ENCODE assay signal across 7 mouse cellular contexts in genomic region chr11:115536856-115537568, GRCm38 (mm10). TPM values are rescaled to one million over a fixed set of nuclear protein-coding genes. Genes with fewer than 3 reads are reported as not detected.
DNase-seq lines count a peak whose midpoint lies in the region; ATAC-seq lines count a peak whose summit lies in the region.

No protein-coding gene starts in this region.

- no peak for ATAC-seq in intestine, embryonic 16.5 days

- H3K27me3 ChIP-seq in intestine, embryonic 16.5 days (replicated peaks; ENCODE audit: control insufficient read depth, insufficient read depth, low read length), result no peaks in the 10 kb centered on the region

- peak; percentile 28 for DNase-seq in kidney, postnatal 10 days
- DNase-seq in kidney, postnatal 4 days, result no peak
- peak; percentile 80 for DNase-seq in ES-CJ7 (ENCODE audit: low read depth, low spot score)
- DNase-seq in embryo, embryonic 10.5 days (ENCODE audit: low spot score), result peak; percentile 14
- peak; percentile 23 to 27 for DNase-seq in natural killer cell, adult 2 months (ENCODE audit: low spot score in 2 of 2)
- DNase-seq in adrenal gland, adult (ENCODE audit: inconsistent age in 2 of 2, low spot score in 1 of 2), result no peak

- peak overlapping the region; percentile 64; the same call in 1 of the 2 replicates for H3K4me2 ChIP-seq in intestine, embryonic 16.5 days (ENCODE audit: low read depth, low read length)

- WGBS in intestine, embryonic 16.5 days, result 86% methylated on average over 10 of the region's 10 CpGs

- peak overlapping the region; percentile 97 for H3K4me3 ChIP-seq in intestine, embryonic 16.5 days (ENCODE audit: low read length)

- H3K36me3 ChIP-seq in intestine, embryonic 16.5 days (ENCODE audit: control insufficient read depth, insufficient read depth, low read length), result no peaks in the 10 kb centered on the region

- no peaks in the 10 kb centered on the region for H3K9me3 ChIP-seq in intestine, embryonic 16.5 days (ENCODE audit: control insufficient read depth, low read length)

- peak overlapping the region; percentile 92 for H3K27ac ChIP-seq in intestine, embryonic 16.5 days (ENCODE audit: low read length)

- H3K9ac ChIP-seq in intestine, embryonic 16.5 days (ENCODE audit: low read depth, low read length), result peak overlapping the region; percentile 50

- no peaks in the 10 kb centered on the region for H3K4me1 ChIP-seq in intestine, embryonic 16.5 days (ENCODE audit: control insufficient read depth, insufficient read depth, low read length)

RNA-seq across cellular contexts. Expression of gene Sumo2, which starts 0.9 kb away (rescaled TPM):
- polyA plus RNA-seq in intestine, embryonic 16.5 days (2015; fragmentation: Nextera tagmentation; extraction: Ambion mirVana), result 581 and 669 TPM in 2 replicates

RNA-seq across cellular contexts. Expression of gene Jpt1, which starts 22.8 kb away (rescaled TPM):
- polyA plus RNA-seq in intestine, embryonic 16.5 days (2015; fragmentation: Nextera tagmentation; extraction: Ambion mirVana), result 454 and 496 TPM in 2 replicates

RNA-seq across cellular contexts. Expression of gene Nup85, which starts 27.2 kb away (rescaled TPM):
- 115 and 134 TPM in 2 replicates for polyA plus RNA-seq in intestine, embryonic 16.5 days (2015; fragmentation: Nextera tagmentation; extraction: Ambion mirVana)

RNA-seq across cellular contexts. Expression of gene Nt5c, which starts 45.4 kb away (rescaled TPM):
- 166 and 174 TPM in 2 replicates for polyA plus RNA-seq in intestine, embryonic 16.5 days (2015; fragmentation: Nextera tagmentation; extraction: Ambion mirVana)

Comparison
In these comparisons a context has a peak if more than half of its experiments do, and no peak if none do; other contexts are left out.
1. DNase-seq: peak in kidney, postnatal 10 days (single experiment), ES-CJ7 (single experiment), embryo, embryonic 10.5 days (single experiment) and natural killer cell, adult 2 months (2 of 2); none in kidney, postnatal 4 days (0 of 2) and adrenal gland, adult (0 of 2).